Mouse (Mus musculus) heart, postnatal 0 days (tissue): ENCODE results near the gene Rnf150.
A peak's percentile ranks its signal among the peaks of the same experiment; 100 is the strongest.

Experiments
- CTCF ChIP-seq: IDR thresholded peaks from 2 replicates; pipeline ENCODE4 v1.5.1; 2016; ENCODE audit warnings: antibody characterized with exemption, control low read depth, low read depth
- EP300 ChIP-seq: IDR thresholded peaks from 2 replicates; pipeline ENCODE4 v1.6.1; 2016; ENCODE audit warnings: antibody characterized with exemption, low read depth

- peak; percentile 60 for TF ChIP-seq CTCF
- no peak for TF ChIP-seq EP300
These were observed 236.9 kb downstream of the Rnf150 start for GRCm38 (mm10) chr8:83100041-83100440.
